Mouse (Mus musculus) CD4-positive, CD25-positive, alpha-beta regulatory T cell, adult 4 months (primary cell): ENCODE measurements around the gene Ifnlr1. TPM values are rescaled to one million over a fixed set of nuclear protein-coding genes. Genes with fewer than 3 reads are reported as not detected.

Source experiments
- ATAC-seq: one replicate; pipeline ENCODE4 v1.8.0; 2017
- polyA plus RNA-seq, 2 experiments: library from polyadenylated mRNA; unstranded; fragments of 100-300 nt; shearing (Covaris generic); gene quantifications; one replicate each; pipeline ENCODE4 v1.2.1; 2017

The Ifnlr1 gene
- polyA plus RNA-seq, 2 experiments from 2014 or later, result not detected

GRCm38 (mm10) chr4:135744726-135745448 lies 58.8 kb downstream of the Ifnlr1 start:
- ATAC-seq, result no peak

- ATAC-seq, result no peak
Measured at GRCm38 (mm10) chr4:135745613-135746012, 59.5 kb downstream of the Ifnlr1 start.

GRCm38 (mm10) chr4:135750896-135751295 lies 64.8 kb downstream of the Ifnlr1 start:
- ATAC-seq, result no peak

GRCm38 (mm10) chr4:135752106-135752778 lies 66.2 kb downstream of the Ifnlr1 start:
- no peak for ATAC-seq

- no peak for ATAC-seq
Measured at GRCm38 (mm10) chr4:135752779-135753164, 66.7 kb downstream of the Ifnlr1 start.

Other genes with a start within 250 kb of the Ifnlr1 start
- not detected for gene Stpg1, start 191.5 kb upstream of the Ifnlr1 start, polyA plus RNA-seq
- 10 to 100 TPM; 11.6 to 15.8 TPM for gene Nipal3, start 191.2 kb upstream of the Ifnlr1 start, polyA plus RNA-seq
- not detected for gene Grhl3, start 112.7 kb upstream of the Ifnlr1 start, polyA plus RNA-seq
- not detected for gene Il22ra1, start 41.9 kb downstream of the Ifnlr1 start, polyA plus RNA-seq
- gene Myom3, start 73.4 kb downstream of the Ifnlr1 start, polyA plus RNA-seq, result not detected
- 100 to 1,000 TPM; 195 to 208 TPM for gene Srsf10, start 169.5 kb downstream of the Ifnlr1 start, polyA plus RNA-seq
- gene Pnrc2, start 187.6 kb downstream of the Ifnlr1 start, polyA plus RNA-seq, result 100 to 1,000 TPM; 206 to 221 TPM
- gene Cnr2, start 209.1 kb downstream of the Ifnlr1 start, polyA plus RNA-seq, result 10 to 100 TPM in 1 of 2 experiments, 1 to 10 TPM in 1; 7.5 to 17.0 TPM
- gene Fuca1, start 234.4 kb downstream of the Ifnlr1 start, polyA plus RNA-seq, result 10 to 100 TPM; 83.9 to 95.9 TPM